Mouse (Mus musculus): ENCODE measurements around the gene Rpusd1.

DNA sequence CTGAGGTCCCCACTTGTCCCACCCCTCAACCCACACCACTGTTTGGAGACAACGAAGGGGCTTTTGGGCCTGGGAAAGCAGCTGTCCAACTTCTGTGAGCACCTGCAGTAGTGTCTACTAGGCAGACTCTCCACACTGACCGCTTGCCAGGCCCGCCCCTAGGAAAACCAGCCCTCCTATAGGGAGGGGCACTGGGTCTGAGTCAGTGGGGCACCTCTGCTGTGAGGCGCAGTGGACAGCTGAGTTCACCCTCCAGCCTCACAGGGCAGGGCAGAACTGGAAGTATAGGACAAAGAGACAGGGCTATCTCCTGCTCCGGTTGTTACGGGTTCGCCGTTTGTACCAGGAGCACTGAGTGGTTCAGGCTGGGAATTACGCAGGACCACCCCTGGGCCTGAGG is 26.8 kb downstream of the Rpusd1 start, which contains the start of gene Msln:
- no peak for TF ChIP-seq CTCF (IDR thresholded peaks at IDR 0.05; ENCODE audit: low read depth, low read length)
- no peak for TF ChIP-seq POLR2A (IDR thresholded peaks at IDR 0.05; ENCODE audit: borderline replicate concordance, low read depth, low read length)

Measured in bone marrow macrophage, adult 2 months (primary cell).